In the genomic region with DNA sequence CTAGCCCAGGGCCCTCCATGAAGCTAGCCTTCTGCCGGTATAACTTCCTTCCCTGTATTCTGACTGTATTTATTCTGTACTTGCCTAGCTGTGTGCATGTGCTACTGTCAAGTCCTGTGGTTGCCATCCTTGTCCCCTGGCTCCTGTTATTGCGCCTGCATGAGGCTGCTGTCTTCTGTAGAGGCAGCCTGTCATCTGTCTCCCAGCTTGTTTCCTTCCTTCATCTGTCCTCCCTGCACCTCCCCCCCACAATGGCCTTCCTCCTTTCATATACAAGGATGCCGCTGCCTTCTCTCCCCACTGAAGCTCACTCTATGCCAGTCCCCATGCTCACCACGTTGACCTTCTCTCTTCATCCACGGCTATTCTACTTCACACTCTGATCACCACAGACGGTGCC, we compare ENCODE assay signal across 14 mouse cellular contexts.
"Had no signal": no experiment of that assay in that cellular context is flagged by ENCODE, and none has a peak within 500 bp of the region (broad histone marks: within the 10 kb centered on the region; RNA-seq: fewer than 3 reads in every experiment).

No protein-coding gene starts in this region.

- DNase-seq: lung, adult 18-20 months; lung, embryonic 14.5 days; lung, postnatal 10 days; lung, postnatal 4 days; midbrain, embryonic 14.5 days; retina, postnatal 1 day; right cerebral cortex, adult 18-20 months; right cerebral cortex, postnatal 25 days; right cerebral cortex, postnatal 4 days; spleen, adult 18-20 months; thymus, adult 18-20 months; thymus, postnatal 14 days; thymus, postnatal 36 days had no signal

- ATAC-seq: midbrain, embryonic 16.5 days had no signal
